Mouse (Mus musculus) gastrocnemius, postnatal 36 days (tissue): ENCODE results near the gene Poln. TPM values are rescaled to one million over a fixed set of nuclear protein-coding genes. Genes with fewer than 3 reads are reported as not detected.

Source experiments
- DNase-seq, 2 experiments: peaks; one replicate each; pipeline ENCODE4 v3.0.0; 2022
- intact Hi-C: fragments of 180-260 bp; cut with DNase I; formaldehyde crosslinking; loops from one replicate; pipeline ENCODE4 v1.15.1; 2025
- total RNA-seq, 2 experiments: library from RNA; stranded (reverse); gene quantifications; 2 replicates each; pipeline ENCODE4 v1.2.3; 2021

The Poln gene
- total RNA-seq, 2 experiments from 2014 or later, result 0.59 to 1.6 TPM

- DNase-seq, result peak; percentile 99 to 100
- intact Hi-C loops, result loop anchor here (2.0 to 10.0 kb wide), 4 partner anchors 17 to 533 kb away; partner anchors contain the start of genes Nelfa, Slbp, Tacc3 and Tmem129
These were observed 18.5 kb upstream of the Poln start, which contains the start of gene Mxd4 for GRCm38 (mm10) chr5:34187601-34188316. TSS of gene Mxd4 (minus strand) at chr5:34187720.

GRCm38 (mm10) chr5:34186961-34187391, 17.7 kb upstream of the Poln start:
- intact Hi-C loops, result loop anchor here (2.0 to 10.0 kb wide), 4 partner anchors 16 to 532 kb away; partner anchors contain the start of genes Nelfa, Slbp, Tacc3 and Tmem129
- DNase-seq, result peak; percentile 58 to 60

GRCm38 (mm10) chr5:34186391-34186790, 17.1 kb upstream of the Poln start:
- DNase-seq, result peak in 1 of 2 experiments; percentile 4
- intact Hi-C loops, result loop anchor here (2.0 to 10.0 kb wide), 4 partner anchors 16 to 532 kb away; partner anchors contain the start of genes Nelfa, Slbp, Tacc3 and Tmem129

- peak in 1 of 2 experiments; percentile 6 for DNase-seq
- intact Hi-C loops, result loop anchor here (2.0 to 10.0 kb wide), 4 partner anchors 15 to 531 kb away; partner anchors contain the start of genes Nelfa, Slbp, Tacc3 and Tmem129
These were observed 16.5 kb upstream of the Poln start for GRCm38 (mm10) chr5:34185791-34186190.

GRCm38 (mm10) chr5:34185051-34185580, 15.9 kb upstream of the Poln start:
- peak in 1 of 2 experiments; percentile 3 for DNase-seq
- intact Hi-C loops, result loop anchor here (10.0 kb wide), 3 partner anchors 250 to 530 kb away; partner anchors contain the start of genes Nelfa, Slbp, Tacc3 and Tmem129

GRCm38 (mm10) chr5:34183976-34184375, 14.7 kb upstream of the Poln start:
- intact Hi-C loops, result loop anchor here (10.0 kb wide), 3 partner anchors 249 to 529 kb away; partner anchors contain the start of genes Nelfa, Slbp, Tacc3 and Tmem129
- no peak for DNase-seq

- intact Hi-C loops, result loop anchor here (10.0 kb wide), 3 partner anchors 249 to 529 kb away; partner anchors contain the start of genes Nelfa, Slbp, Tacc3 and Tmem129
- DNase-seq, result peak in 1 of 2 experiments; percentile 65
These were observed 14.1 kb upstream of the Poln start for GRCm38 (mm10) chr5:34183156-34183880.

GRCm38 (mm10) chr5:34182486-34182885, 13.2 kb upstream of the Poln start:
- intact Hi-C loops, result loop anchor here (10.0 kb wide), 3 partner anchors 248 to 528 kb away; partner anchors contain the start of genes Nelfa, Slbp, Tacc3 and Tmem129
- DNase-seq, result no peak

GRCm38 (mm10) chr5:34177821-34178220, 8.6 kb upstream of the Poln start:
- no peak for DNase-seq
- intact Hi-C loops, result no loop called here

- no peak for DNase-seq
- intact Hi-C loops, result no loop called here
These were observed 7.8 kb upstream of the Poln start for GRCm38 (mm10) chr5:34177091-34177490.

- intact Hi-C loops, result no loop called here
- no peak for DNase-seq
These were observed 7.4 kb upstream of the Poln start for GRCm38 (mm10) chr5:34176691-34177090.

- intact Hi-C loops, result no loop called here
- DNase-seq, result no peak
These were observed 6.1 kb upstream of the Poln start for GRCm38 (mm10) chr5:34175403-34175694.

GRCm38 (mm10) chr5:34174550-34175402, 5.5 kb upstream of the Poln start:
- no peak for DNase-seq
- intact Hi-C loops, result no loop called here

- no peak for DNase-seq
- intact Hi-C loops, result no loop called here
These were observed 4.8 kb upstream of the Poln start for GRCm38 (mm10) chr5:34174021-34174420.

GRCm38 (mm10) chr5:34170726-34171125, 1.5 kb upstream of the Poln start:
- intact Hi-C loops, result loop anchor here (2.0 kb wide), 1 partner anchor 16 kb away; the partner anchor contains the start of gene Mxd4
- no peak for DNase-seq

- DNase-seq, result no peak
- intact Hi-C loops, result loop anchor here (2.0 kb wide), 1 partner anchor 17 kb away; the partner anchor contains the start of gene Mxd4
These were observed 706 bp upstream of the Poln start for GRCm38 (mm10) chr5:34169954-34170353.

- intact Hi-C loops, result no loop called here
- DNase-seq, result no peak
These were observed 1.4 kb downstream of the Poln start for GRCm38 (mm10) chr5:34167857-34168256.

- intact Hi-C loops, result no loop called here
- DNase-seq, result no peak
These were observed 3.5 kb downstream of the Poln start for GRCm38 (mm10) chr5:34165793-34166192.

GRCm38 (mm10) chr5:34148476-34148875, 20.8 kb downstream of the Poln start:
- intact Hi-C loops, result no loop called here
- no peak for DNase-seq

- DNase-seq, result no peak
- intact Hi-C loops, result no loop called here
These were observed 21.7 kb downstream of the Poln start for GRCm38 (mm10) chr5:34147554-34147953.
